In the genomic region with DNA sequence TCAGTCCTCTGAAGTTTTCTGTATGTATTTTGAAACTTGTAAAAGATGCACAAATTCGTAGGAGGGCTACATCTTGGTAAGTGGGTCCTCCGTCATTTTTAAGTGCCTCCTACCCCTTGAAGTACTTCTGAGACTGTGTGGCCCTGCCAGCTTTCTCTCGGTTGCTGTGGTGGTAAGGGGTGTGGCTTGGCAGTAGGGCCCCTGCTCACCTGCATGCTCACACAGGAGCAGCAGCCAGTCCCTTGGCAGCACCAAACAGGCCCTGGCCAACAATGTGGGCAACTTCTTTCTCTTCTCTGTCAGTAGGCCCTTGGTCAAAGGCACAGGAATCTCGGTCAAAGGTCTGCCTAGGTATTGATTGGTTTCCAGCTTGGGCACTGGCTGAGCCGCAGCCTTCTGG, we compare ENCODE assay signal across 8 mouse cellular contexts.
A peak's percentile ranks its signal among the peaks of the same experiment; 100 is the strongest.
DNase-seq lines count a peak whose midpoint lies in the region.

No protein-coding gene starts in this region.

- DNase-seq in kidney, adult 11 months = peak; percentile 89
- no peak for DNase-seq in kidney, postnatal 4 days
- peak; percentile 53 for DNase-seq in brain, adult 2 months (ENCODE audit: low read depth, low spot score)
- DNase-seq in kidney, postnatal 14 days = peak; percentile 58
- DNase-seq in naive thymus-derived CD4-positive, alpha-beta T cell, adult 2 months (ENCODE audit: low read depth) = peak; percentile 51
- DNase-seq in heart, postnatal 36 days = no peak
- no peak for DNase-seq in layer of hippocampus, postnatal 36 days
- DNase-seq in layer of hippocampus, postnatal 25 days (ENCODE audit: extremely low spot score in 1 of 2, low spot score in 1 of 2) = no peak

- intact Hi-C loops in heart, postnatal 36 days (cut with DNase I) = no loop called here

Comparison
In these comparisons a context has a peak if more than half of its experiments do, and no peak if none do; other contexts are left out.
1. DNase-seq: peak in kidney, adult 11 months (single experiment), brain, adult 2 months (single experiment), kidney, postnatal 14 days (single experiment) and naive thymus-derived CD4-positive, alpha-beta T cell, adult 2 months (single experiment); none in kidney, postnatal 4 days (0 of 2), heart, postnatal 36 days (0 of 2), layer of hippocampus, postnatal 36 days (0 of 2) and layer of hippocampus, postnatal 25 days (0 of 2).